Mouse (Mus musculus) activated CD4-positive, CD25-positive, alpha-beta regulatory T cell, adult 4 months (primary cell): Measurements from ENCODE around the gene Rbms3. TPM values are rescaled to one million over a fixed set of nuclear protein-coding genes. Genes with fewer than 3 reads are reported as not detected.

Experiments used
- ATAC-seq: one replicate; pipeline ENCODE4 v1.8.0; 2017
- polyA plus RNA-seq, 2 experiments: library from polyadenylated mRNA; unstranded; fragments of 100-300 nt; shearing (Covaris generic); gene quantifications; one replicate each; pipeline ENCODE4 v1.2.1; 2017

The Rbms3 gene
- polyA plus RNA-seq: not detected

- no peak for ATAC-seq
Measured at GRCm38 (mm10) chr9:117629771-117630170, at the start of gene Rbms3. TSS of gene Rbms3 (minus strand) at chr9:117629913.

GRCm38 (mm10) chr9:117673311-117673710 lies 43.6 kb upstream of the Rbms3 start:
- no peak for ATAC-seq

- no peak for ATAC-seq
Measured at GRCm38 (mm10) chr9:117654626-117655025, 24.9 kb upstream of the Rbms3 start.

- ATAC-seq: no peak
Measured at GRCm38 (mm10) chr9:117653641-117654040, 23.9 kb upstream of the Rbms3 start.

- ATAC-seq: no peak
Measured at GRCm38 (mm10) chr9:117646131-117646530, 16.4 kb upstream of the Rbms3 start.

GRCm38 (mm10) chr9:117641090-117641782 lies 11.5 kb upstream of the Rbms3 start:
- ATAC-seq: no peak

- ATAC-seq: no peak
Measured at GRCm38 (mm10) chr9:117638623-117639185, 9.0 kb upstream of the Rbms3 start.

GRCm38 (mm10) chr9:117636492-117636891 lies 6.8 kb upstream of the Rbms3 start:
- ATAC-seq: no peak

- no peak for ATAC-seq
Measured at GRCm38 (mm10) chr9:117627173-117627572, 2.5 kb downstream of the Rbms3 start.

GRCm38 (mm10) chr9:117600781-117601180 lies 28.9 kb downstream of the Rbms3 start:
- ATAC-seq: no peak

- ATAC-seq: no peak
Measured at GRCm38 (mm10) chr9:117599341-117599740, 30.4 kb downstream of the Rbms3 start.

- no peak for ATAC-seq
Measured at GRCm38 (mm10) chr9:117596162-117596561, 33.6 kb downstream of the Rbms3 start.

GRCm38 (mm10) chr9:117585345-117585744 lies 44.4 kb downstream of the Rbms3 start:
- ATAC-seq: no peak

GRCm38 (mm10) chr9:117583638-117584037 lies 46.1 kb downstream of the Rbms3 start:
- no peak for ATAC-seq

GRCm38 (mm10) chr9:117582591-117582990 lies 47.1 kb downstream of the Rbms3 start:
- ATAC-seq: no peak

GRCm38 (mm10) chr9:117571186-117571855 lies 58.4 kb downstream of the Rbms3 start:
- no peak for ATAC-seq

- no peak for ATAC-seq
Measured at GRCm38 (mm10) chr9:117570240-117570821, 59.4 kb downstream of the Rbms3 start.

- no peak for ATAC-seq
Measured at GRCm38 (mm10) chr9:117566293-117566692, 63.4 kb downstream of the Rbms3 start.

GRCm38 (mm10) chr9:117558562-117558961 lies 71.2 kb downstream of the Rbms3 start:
- no peak for ATAC-seq

GRCm38 (mm10) chr9:117554356-117554755 lies 75.4 kb downstream of the Rbms3 start:
- no peak for ATAC-seq

- no peak for ATAC-seq
Measured at GRCm38 (mm10) chr9:117529281-117529680, 100.4 kb downstream of the Rbms3 start.

GRCm38 (mm10) chr9:117508941-117509340 lies 120.8 kb downstream of the Rbms3 start:
- ATAC-seq: no peak

- no peak for ATAC-seq
Measured at GRCm38 (mm10) chr9:117491866-117492265, 137.8 kb downstream of the Rbms3 start.

- no peak for ATAC-seq
Measured at GRCm38 (mm10) chr9:117484396-117484795, 145.3 kb downstream of the Rbms3 start.
